Mouse (Mus musculus): ENCODE data around the gene Mterf1b. TPM values are rescaled to one million over a fixed set of nuclear protein-coding genes. Genes with fewer than 3 reads are reported as not detected.
A peak's percentile ranks its signal among the peaks of the same experiment; 100 is the strongest.
"Not testable (repeated sequence)": the region's sequence is repeated elsewhere in the genome, so short reads cannot be mapped to it uniquely, and the experiment has no call there.

Mterf1b gene
- 1.9 and 2.8 TPM in 2 replicates for polyA plus RNA-seq (2015; fragmentation: Nextera tagmentation; extraction: Ambion mirVana)

DNA sequence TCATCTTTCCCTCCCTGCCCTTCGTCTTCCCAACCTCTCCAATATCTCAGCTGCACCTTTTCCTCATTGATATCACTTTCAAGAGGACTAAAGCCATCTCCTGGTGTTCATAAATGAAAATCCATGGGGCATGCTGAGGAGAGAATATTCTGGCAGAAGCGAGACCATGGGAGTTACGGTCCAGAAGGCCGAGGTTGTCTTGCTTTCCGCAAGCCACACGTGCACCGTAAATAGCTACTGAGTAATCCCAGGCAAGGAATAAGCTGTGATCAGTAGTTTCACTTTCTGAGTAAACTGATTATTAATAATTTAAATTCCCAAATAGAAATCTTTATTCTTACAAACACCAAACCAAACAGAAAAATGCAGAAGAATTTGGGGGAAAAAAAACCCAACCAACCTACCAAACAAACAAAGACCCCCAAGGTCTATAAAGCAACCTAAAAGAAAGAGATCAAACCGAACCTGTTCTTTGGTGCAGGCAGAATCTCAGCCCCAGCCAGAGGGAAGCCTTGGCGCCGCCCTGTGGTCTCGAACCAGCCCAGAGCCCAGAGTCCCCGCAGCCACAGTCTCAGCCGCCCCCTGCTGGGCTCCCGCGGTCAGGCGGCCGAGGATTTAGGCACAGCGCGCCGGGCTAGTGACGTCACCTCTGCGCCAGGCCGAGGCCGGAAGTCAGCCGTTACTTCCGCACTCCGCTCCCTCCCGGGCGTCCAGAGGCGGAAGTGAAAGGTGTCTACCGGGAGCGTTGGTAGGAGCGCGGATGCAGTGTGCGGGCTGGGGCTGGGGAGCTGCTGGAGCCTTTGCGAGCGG, at the start of gene Mterf1b:
Gene Mterf1b, plus strand, starts transcription at position 697 of the 810 bp plus-strand sequence.
- H3K9ac ChIP-seq (ENCODE audit: low read depth, low read length) = peak within 1 kb of the TSS; percentile 24; the same call in 1 of the 2 replicates
- DNase-seq (ENCODE audit: low spot score); H3K4me1 ChIP-seq (replicated peaks; ENCODE audit: insufficient read depth, low read length); H3K27me3 ChIP-seq (ENCODE audit: insufficient read depth, low read length); H3K9me3 ChIP-seq (replicated peaks; ENCODE audit: low read length); H3K36me3 ChIP-seq (ENCODE audit: insufficient read depth, low read length); H3K27ac ChIP-seq: not testable (repeated sequence)
- H3K4me2 ChIP-seq (ENCODE audit: low read length) = peak within 1 kb of the TSS; percentile 71
- ATAC-seq (replicated peaks; ENCODE audit: low FRiP score, low read depth) = peak; percentile 98
- 62% methylated on average over 11 of the region's 37 CpGs for WGBS
- H3K4me3 ChIP-seq (replicated peaks; ENCODE audit: low read depth, low read length) = peak within 1 kb of the TSS; percentile 40

DNA sequence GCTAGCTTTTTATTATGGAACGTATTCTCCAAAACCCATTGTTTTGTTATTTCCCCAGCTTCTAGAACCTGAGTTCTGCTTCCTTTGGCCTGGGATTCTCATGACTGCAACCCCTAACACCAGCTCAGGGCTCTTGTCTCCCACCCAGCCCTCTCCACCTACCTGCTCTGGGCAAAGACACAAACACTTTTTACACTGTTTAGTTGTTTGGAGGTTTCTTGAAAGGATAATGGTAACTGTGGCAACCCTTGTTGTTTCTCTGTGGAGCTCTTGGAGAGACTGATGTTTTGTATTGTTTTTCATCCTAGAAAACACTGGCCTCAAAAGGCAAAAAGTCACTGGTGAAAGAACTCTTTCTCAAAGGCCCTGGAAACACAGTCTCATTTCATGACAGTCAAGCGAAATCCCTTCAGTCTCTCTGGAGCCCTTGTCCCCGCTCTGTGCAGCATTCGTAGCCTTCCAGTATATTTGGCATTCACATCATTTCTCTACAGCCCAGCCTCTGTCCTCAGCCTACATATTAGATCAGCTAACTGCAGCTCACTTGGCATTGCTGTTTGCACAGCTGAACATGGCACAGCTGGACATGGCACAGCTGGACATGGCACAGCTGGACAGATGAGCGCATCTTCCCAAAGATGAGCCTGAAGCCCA, 32.6 kb upstream of the Mterf1b start:
- not testable (repeated sequence) for DNase-seq (ENCODE audit: low spot score); H3K36me3 ChIP-seq (ENCODE audit: insufficient read depth, low read length); H3K4me1 ChIP-seq (replicated peaks; ENCODE audit: insufficient read depth, low read length); H3K4me2 ChIP-seq (ENCODE audit: low read length); H3K27me3 ChIP-seq (ENCODE audit: insufficient read depth, low read length); H3K9ac ChIP-seq (ENCODE audit: low read depth, low read length); H3K4me3 ChIP-seq (replicated peaks; ENCODE audit: low read depth, low read length); ATAC-seq (replicated peaks; ENCODE audit: low FRiP score, low read depth); H3K27ac ChIP-seq; H3K9me3 ChIP-seq (replicated peaks; ENCODE audit: low read length)
- 93% methylated on average over 3 of the region's 5 CpGs for WGBS

DNA sequence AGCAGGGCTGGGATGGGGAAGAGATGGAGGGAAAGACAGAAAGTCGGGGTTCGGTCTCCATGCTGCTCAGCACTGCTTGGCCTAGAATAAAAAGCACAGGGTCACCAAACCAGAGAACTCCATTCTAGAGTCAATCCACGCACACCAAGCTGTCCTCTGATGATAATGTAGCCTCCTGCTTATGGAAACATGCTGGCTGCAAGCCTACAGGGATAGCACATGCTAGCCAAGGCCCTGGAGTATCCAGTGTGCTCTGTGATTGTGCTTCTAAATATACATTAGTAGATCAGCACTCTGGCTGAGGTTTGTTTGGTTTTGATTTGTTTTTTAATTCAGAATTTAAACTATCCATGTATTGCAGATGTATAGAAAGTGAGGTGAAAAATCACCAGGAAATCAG, 30.6 kb upstream of the Mterf1b start:
- no peak overlapping the region for H3K9ac ChIP-seq (ENCODE audit: low read depth, low read length)
- H3K9me3 ChIP-seq (replicated peaks; ENCODE audit: low read length) = no peaks in the 10 kb centered on the region
- H3K4me1 ChIP-seq (replicated peaks; ENCODE audit: insufficient read depth, low read length) = no peaks in the 10 kb centered on the region
- no peaks in the 10 kb centered on the region for H3K36me3 ChIP-seq (ENCODE audit: insufficient read depth, low read length)
- no peak overlapping the region for H3K4me3 ChIP-seq (replicated peaks; ENCODE audit: low read depth, low read length)
- H3K4me2 ChIP-seq (ENCODE audit: low read length) = no peak overlapping the region
- DNase-seq (ENCODE audit: low spot score) (no peak), ATAC-seq (replicated peaks; ENCODE audit: low FRiP score, low read depth) (no peak)
- no peak for TF ChIP-seq CTCF (IDR thresholded peaks at IDR 0.05; ENCODE audit: low read depth)
- no peaks in the 10 kb centered on the region for H3K27me3 ChIP-seq (ENCODE audit: insufficient read depth, low read length)
- WGBS = 78% methylated on average over 3 of the region's 3 CpGs
- no peak overlapping the region for H3K27ac ChIP-seq

DNA sequence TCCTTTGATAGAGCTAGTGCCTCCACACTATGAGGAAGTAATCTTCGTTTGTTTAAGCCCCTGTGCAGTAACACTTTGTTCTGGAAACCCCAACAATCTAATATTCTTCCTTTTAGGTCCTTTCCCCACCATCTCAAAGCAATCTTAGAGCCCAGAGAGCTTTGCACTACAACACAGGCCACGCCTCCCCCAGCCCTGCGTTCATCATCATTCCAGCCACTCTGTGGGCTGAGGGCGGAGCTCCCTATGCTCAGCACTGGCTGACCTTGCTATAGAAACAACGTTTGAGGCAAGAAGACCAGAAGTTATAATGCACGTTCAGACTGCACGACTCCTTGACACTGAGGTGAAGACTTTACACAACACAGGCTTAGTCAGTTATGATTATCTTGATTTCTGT, 29.7 kb upstream of the Mterf1b start:
- no peaks in the 10 kb centered on the region for H3K9me3 ChIP-seq (replicated peaks; ENCODE audit: low read length)
- H3K27me3 ChIP-seq (ENCODE audit: insufficient read depth, low read length) = no peaks in the 10 kb centered on the region
- 62% methylated on average over 7 of the region's 7 CpGs for WGBS
- H3K36me3 ChIP-seq (ENCODE audit: insufficient read depth, low read length) = no peaks in the 10 kb centered on the region
- no peak overlapping the region for H3K27ac ChIP-seq
- no peak overlapping the region for H3K4me3 ChIP-seq (replicated peaks; ENCODE audit: low read depth, low read length)
- no peak overlapping the region for H3K9ac ChIP-seq (ENCODE audit: low read depth, low read length)
- no peak for ATAC-seq (replicated peaks; ENCODE audit: low FRiP score, low read depth)
- TF ChIP-seq CTCF (IDR thresholded peaks at IDR 0.05; ENCODE audit: low read depth) = no peak
- no peak for DNase-seq (ENCODE audit: low spot score)
- no peak overlapping the region for H3K4me2 ChIP-seq (ENCODE audit: low read length)
- H3K4me1 ChIP-seq (replicated peaks; ENCODE audit: insufficient read depth, low read length) = no peaks in the 10 kb centered on the region

DNA sequence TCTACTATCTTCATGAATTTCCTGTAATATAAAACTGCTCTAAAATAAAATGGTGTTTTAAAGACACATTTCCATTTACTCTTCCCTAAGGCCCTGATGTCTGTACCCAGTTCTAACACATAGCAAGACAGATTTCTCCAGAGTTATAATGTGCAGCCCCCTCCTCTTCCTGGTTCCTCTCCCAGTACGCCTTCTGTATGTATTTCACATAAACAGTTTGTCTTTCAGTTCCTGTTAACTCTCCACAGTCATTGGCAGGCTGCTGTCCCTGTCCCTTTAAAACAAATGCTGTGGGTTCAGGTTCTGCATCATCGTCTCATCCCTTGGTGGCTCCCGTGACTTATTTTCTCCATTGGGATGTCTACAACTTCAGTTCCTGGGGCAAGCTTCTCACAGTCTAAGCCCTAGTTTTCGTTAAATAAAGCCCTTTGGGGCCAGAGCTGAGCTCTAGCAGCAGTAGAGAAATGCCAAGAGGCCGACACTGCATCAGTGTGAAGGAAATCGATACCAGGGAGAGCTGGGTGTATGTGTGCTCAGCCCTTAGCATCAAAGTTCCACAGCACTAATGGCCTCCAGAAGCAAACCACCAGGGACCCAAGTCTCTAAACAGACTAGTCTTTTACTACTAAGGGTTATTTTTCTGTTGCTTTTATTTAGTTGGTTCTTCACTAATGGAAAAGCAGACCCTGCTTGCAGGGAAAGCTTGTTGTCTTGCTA, 24.2 kb upstream of the Mterf1b start:
- 61% methylated on average over 6 of the region's 6 CpGs for WGBS
- not testable (repeated sequence) for DNase-seq (ENCODE audit: low spot score); H3K36me3 ChIP-seq (ENCODE audit: insufficient read depth, low read length); H3K27me3 ChIP-seq (ENCODE audit: insufficient read depth, low read length); H3K9me3 ChIP-seq (replicated peaks; ENCODE audit: low read length); H3K4me3 ChIP-seq (replicated peaks; ENCODE audit: low read depth, low read length); H3K4me1 ChIP-seq (replicated peaks; ENCODE audit: insufficient read depth, low read length); H3K9ac ChIP-seq (ENCODE audit: low read depth, low read length); ATAC-seq (replicated peaks; ENCODE audit: low FRiP score, low read depth); H3K27ac ChIP-seq; H3K4me2 ChIP-seq (ENCODE audit: low read length)

GRCm38 (mm10) chr5:4168530-4168926, 23.6 kb upstream of the Mterf1b start:
- not testable (repeated sequence) for H3K4me1 ChIP-seq (replicated peaks; ENCODE audit: insufficient read depth, low read length); H3K9me3 ChIP-seq (replicated peaks; ENCODE audit: low read length); H3K27ac ChIP-seq; H3K4me2 ChIP-seq (ENCODE audit: low read length); H3K4me3 ChIP-seq (replicated peaks; ENCODE audit: low read depth, low read length); H3K27me3 ChIP-seq (ENCODE audit: insufficient read depth, low read length); H3K36me3 ChIP-seq (ENCODE audit: insufficient read depth, low read length); H3K9ac ChIP-seq (ENCODE audit: low read depth, low read length); ATAC-seq (replicated peaks; ENCODE audit: low FRiP score, low read depth); DNase-seq (ENCODE audit: low spot score)
- 72% methylated on average over 4 of the region's 4 CpGs for WGBS

- H3K9me3 ChIP-seq (replicated peaks; ENCODE audit: low read length); H3K9ac ChIP-seq (ENCODE audit: low read depth, low read length); H3K4me2 ChIP-seq (ENCODE audit: low read length); H3K27me3 ChIP-seq (ENCODE audit: insufficient read depth, low read length); H3K27ac ChIP-seq; ATAC-seq (replicated peaks; ENCODE audit: low FRiP score, low read depth); H3K4me1 ChIP-seq (replicated peaks; ENCODE audit: insufficient read depth, low read length); DNase-seq (ENCODE audit: low spot score); H3K36me3 ChIP-seq (ENCODE audit: insufficient read depth, low read length); H3K4me3 ChIP-seq (replicated peaks; ENCODE audit: low read depth, low read length): not testable (repeated sequence)
- 90% methylated on average over 3 of the region's 3 CpGs for WGBS
These were observed 15.7 kb upstream of the Mterf1b start for GRCm38 (mm10) chr5:4176421-4176820.
